18 mouse cellular contexts compared by ENCODE assay signal in genomic region chr17:5969246-5969645, GRCm38 (mm10). TPM values are rescaled to one million over a fixed set of nuclear protein-coding genes. Genes with fewer than 3 reads are reported as not detected.
DNase-seq lines count a peak whose midpoint lies in the region; ATAC-seq lines count a peak whose summit lies in the region.
"Had no signal": no experiment of that assay in that cellular context is flagged by ENCODE, and none has a peak within 500 bp of the region (broad histone marks: within the 10 kb centered on the region; RNA-seq: fewer than 3 reads in every experiment).

No protein-coding gene starts in this region.

- H3K4me1 ChIP-seq in midbrain, embryonic 13.5 days (replicated peaks) = peaks cover 8% of the 10 kb centered on the region
- peaks cover 6% of the 10 kb centered on the region; the same call in 1 of the 2 replicates for H3K4me1 ChIP-seq in midbrain, embryonic 11.5 days (ENCODE audit: control insufficient read depth, insufficient read depth, low read length)
- H3K4me1 ChIP-seq in midbrain, embryonic 15.5 days = no peaks in the 10 kb centered on the region
- H3K4me1 ChIP-seq: forebrain, embryonic 13.5 days had no signal

- no peak overlapping the region for H3K9ac ChIP-seq in midbrain, embryonic 13.5 days (replicated peaks)
- no peak overlapping the region for H3K9ac ChIP-seq in midbrain, embryonic 11.5 days (ENCODE audit: low read length)
- no peak overlapping the region for H3K9ac ChIP-seq in midbrain, embryonic 15.5 days
- H3K9ac ChIP-seq: forebrain, embryonic 13.5 days; lung, embryonic 14.5 days had no signal

- H3K27ac ChIP-seq in midbrain, embryonic 13.5 days = 0 out of 2 replicates have a peak overlapping the region, but pooled peaks have one; percentile 15
- H3K27ac ChIP-seq in midbrain, embryonic 11.5 days (ENCODE audit: low read depth, low read length) = no peak overlapping the region
- no peak overlapping the region for H3K27ac ChIP-seq in midbrain, embryonic 15.5 days
- H3K27ac ChIP-seq: forebrain, embryonic 13.5 days; heart, embryonic 10.5 days had no signal

- H3K27me3 ChIP-seq in midbrain, embryonic 13.5 days = no peaks in the 10 kb centered on the region
- H3K27me3 ChIP-seq in midbrain, embryonic 11.5 days (ENCODE audit: control insufficient read depth, insufficient read depth, low read length) = no peaks in the 10 kb centered on the region
- H3K27me3 ChIP-seq in midbrain, embryonic 15.5 days (replicated peaks) = no peaks in the 10 kb centered on the region
- H3K27me3 ChIP-seq: forebrain, embryonic 13.5 days had no signal

- H3K9me3 ChIP-seq in midbrain, embryonic 13.5 days = no peaks in the 10 kb centered on the region
- H3K9me3 ChIP-seq in midbrain, embryonic 11.5 days (ENCODE audit: control insufficient read depth, low read length) = no peaks in the 10 kb centered on the region
- no peaks in the 10 kb centered on the region for H3K9me3 ChIP-seq in midbrain, embryonic 15.5 days
- H3K9me3 ChIP-seq: forebrain, embryonic 13.5 days; heart, embryonic 10.5 days had no signal

- no peak overlapping the region for H3K4me2 ChIP-seq in midbrain, embryonic 13.5 days (replicated peaks)
- H3K4me2 ChIP-seq in midbrain, embryonic 11.5 days = no peak overlapping the region
- H3K4me2 ChIP-seq in midbrain, embryonic 15.5 days = no peak overlapping the region
- H3K4me2 ChIP-seq: forebrain, embryonic 13.5 days; lung, embryonic 14.5 days had no signal

- H3K4me3 ChIP-seq in midbrain, embryonic 13.5 days (replicated peaks) = no peak overlapping the region
- H3K4me3 ChIP-seq in midbrain, embryonic 11.5 days (ENCODE audit: low read depth, low read length) = no peak overlapping the region
- no peak overlapping the region for H3K4me3 ChIP-seq in midbrain, embryonic 15.5 days
- H3K4me3 ChIP-seq: forebrain, embryonic 13.5 days; heart, embryonic 10.5 days had no signal

- ATAC-seq in midbrain, embryonic 13.5 days = peak; percentile 62; the same call in 1 of the 2 replicates
- ATAC-seq in midbrain, embryonic 11.5 days (ENCODE audit: low FRiP score) = no peak
- peak; percentile 58; the same call in 1 of the 2 replicates for ATAC-seq in midbrain, embryonic 15.5 days (replicated peaks)
- no peak for ATAC-seq in cerebellum, adult (ENCODE audit: insufficient number of reproducible peaks, low FRiP score, low TSS enrichment)
- ATAC-seq: forebrain, embryonic 13.5 days had no signal

- WGBS in midbrain, embryonic 13.5 days = 50% methylated on average over 3 of the region's 3 CpGs
- 67% methylated on average over 3 of the region's 3 CpGs for WGBS in midbrain, embryonic 11.5 days
- WGBS in midbrain, embryonic 15.5 days = 40% methylated on average over 3 of the region's 3 CpGs

- peak; percentile 41 for DNase-seq in layer of hippocampus, adult 11-12 months (ENCODE audit: low spot score)
- DNase-seq in layer of hippocampus, adult 9-10 months (ENCODE audit: low spot score) = no peak
- DNase-seq in midbrain, embryonic 11.5 days (ENCODE audit: low spot score, missing footprints) = no peak
- DNase-seq in urinary bladder, postnatal 14 days (ENCODE audit: low spot score) = no peak
- DNase-seq: adrenal gland, postnatal 14 days; embryo, embryonic 11 days; gastrocnemius, postnatal 14 days; heart, postnatal 14 days; kidney, adult 18-20 months; kidney, postnatal 14 days; lung, embryonic 14.5 days; right cerebral cortex, postnatal 14 days; thymus, adult 18-20 months had no signal

- no peaks in the 10 kb centered on the region for H3K36me3 ChIP-seq in midbrain, embryonic 13.5 days
- H3K36me3 ChIP-seq in midbrain, embryonic 11.5 days (ENCODE audit: control insufficient read depth, insufficient read depth, low read length) = no peaks in the 10 kb centered on the region
- H3K36me3 ChIP-seq in midbrain, embryonic 15.5 days (replicated peaks) = no peaks in the 10 kb centered on the region
- H3K36me3 ChIP-seq: heart, embryonic 10.5 days had no signal

RNA-seq across cellular contexts. Expression of gene Synj2, which starts 28.2 kb away (rescaled TPM):
- polyA plus RNA-seq in midbrain, embryonic 13.5 days (2015; fragmentation: Nextera tagmentation; extraction: Ambion mirVana) = 0.28 and 0.36 TPM in 2 replicates
- 0.74 and 0.91 TPM in 2 replicates for polyA plus RNA-seq in midbrain, embryonic 11.5 days (2014; fragmentation: Nextera tagmentation; extraction: Ambion mirVana)
- 0.79 and 0.86 TPM in 2 replicates for polyA plus RNA-seq in midbrain, embryonic 15.5 days (2015; fragmentation: Nextera tagmentation; extraction: Ambion mirVana)

Comparison
In these comparisons a context has a peak if more than half of its experiments do, and no peak if none do; other contexts are left out.
1. ATAC-seq: peak in midbrain, embryonic 13.5 days (single experiment) and midbrain, embryonic 15.5 days (single experiment); none in midbrain, embryonic 11.5 days (single experiment) and cerebellum, adult (single experiment).